Mouse (Mus musculus) heart, embryonic 14.5 days (tissue): ENCODE results near the gene Cwc27. TPM values are rescaled to one million over a fixed set of nuclear protein-coding genes. Genes with fewer than 3 reads are reported as not detected.

Experiments used
- ATAC-seq: fragments of 200-750 bp; cut with Nextera tagmentation; 2 replicates; pipeline ENCODE4 v1.8.0; 2017; ENCODE audit warnings: low read depth, moderate TSS enrichment; ENCODE audit not compliant: insufficient number of reproducible peaks, insufficient read depth, low FRiP score
- H3K27ac ChIP-seq, 2 experiments: fragments of 200-500 bp in 1 of 2; fragments of 300-500 bp in 1 of 2; sonication (generic) in 1 of 2; replicated peaks in 1 of 2; 2 replicates each; pipeline ENCODE4 v1.5.1; 2012 to 2014; ENCODE audit warnings: low read depth in 2 of 2, low read length in 2 of 2, control low read depth in 1 of 2, mild to moderate bottlenecking in 1 of 2, mixed read lengths in 1 of 2; ENCODE audit not compliant: control insufficient read depth in 1 of 2, insufficient read depth in 1 of 2
- H3K27me3 ChIP-seq: fragments of 300-500 bp; sonication (generic); 2 replicates; pipeline ENCODE4 v1.6.1; 2014; ENCODE audit warnings: mild to moderate bottlenecking, low read length, control low read depth; ENCODE audit not compliant: control insufficient read depth, insufficient read depth
- H3K36me3 ChIP-seq: fragments of 300-500 bp; sonication (generic); 2 replicates; pipeline ENCODE4 v1.6.1; 2014; ENCODE audit warnings: mild to moderate bottlenecking, control low read depth, low read length, mixed read lengths; ENCODE audit not compliant: control insufficient read depth, insufficient read depth
- H3K4me1 ChIP-seq, 2 experiments: fragments of 200-500 bp in 1 of 2; fragments of 300-500 bp in 1 of 2; sonication (generic) in 1 of 2; 2 replicates each; pipeline ENCODE4 v1.6.1; 2012 to 2014; ENCODE audit warnings: low read length in 2 of 2, control low read depth in 1 of 2, mixed read lengths in 1 of 2; ENCODE audit not compliant: control insufficient read depth in 2 of 2, insufficient read depth in 2 of 2
- H3K4me2 ChIP-seq: fragments of 300-500 bp; sonication (generic); 2 replicates; pipeline ENCODE4 v1.6.1; 2014; ENCODE audit warnings: mild to moderate bottlenecking, low read length
- H3K4me3 ChIP-seq, 2 experiments: fragments of 200-500 bp in 1 of 2; fragments of 300-500 bp in 1 of 2; sonication (generic) in 1 of 2; 2 replicates each; pipeline ENCODE4 v1.5.1; 2012 to 2014; ENCODE audit warnings: low read length in 2 of 2, mild to moderate bottlenecking in 2 of 2, control low read depth in 1 of 2, low read depth in 1 of 2, moderate library complexity in 1 of 2; ENCODE audit not compliant: control insufficient read depth in 1 of 2, insufficient read depth in 1 of 2
- H3K9ac ChIP-seq: fragments of 300-500 bp; sonication (generic); 2 replicates; pipeline ENCODE4 v1.6.1; 2014; ENCODE audit warnings: mild to moderate bottlenecking, low read length
- H3K9me3 ChIP-seq: fragments of 300-500 bp; sonication (generic); 2 replicates; pipeline ENCODE4 v1.6.1; 2016; ENCODE audit warnings: low read length, control low read depth; ENCODE audit not compliant: control insufficient read depth
- WGBS: fragments of 180-500 bp; shearing (Covaris S2); extraction: QIAGEN DNeasy Blood & Tissue Kit; methylation state at CpG from one replicate; pipeline ENCODE4 v1.1.7; 2014; 5-methylcytosine and 5-hydroxymethylcytosine counted together
- polyA plus RNA-seq: library from polyadenylated mRNA; unstranded; fragments of >200 nt; fragmentation: Nextera tagmentation; extraction: Ambion mirVana; gene quantifications from 2 replicates; pipeline ENCODE4 v1.2.1, GENCODE M21; 2014

Gene Cwc27
- polyA plus RNA-seq, 1 experiment from 2014 or later = 22.6 TPM

DNA sequence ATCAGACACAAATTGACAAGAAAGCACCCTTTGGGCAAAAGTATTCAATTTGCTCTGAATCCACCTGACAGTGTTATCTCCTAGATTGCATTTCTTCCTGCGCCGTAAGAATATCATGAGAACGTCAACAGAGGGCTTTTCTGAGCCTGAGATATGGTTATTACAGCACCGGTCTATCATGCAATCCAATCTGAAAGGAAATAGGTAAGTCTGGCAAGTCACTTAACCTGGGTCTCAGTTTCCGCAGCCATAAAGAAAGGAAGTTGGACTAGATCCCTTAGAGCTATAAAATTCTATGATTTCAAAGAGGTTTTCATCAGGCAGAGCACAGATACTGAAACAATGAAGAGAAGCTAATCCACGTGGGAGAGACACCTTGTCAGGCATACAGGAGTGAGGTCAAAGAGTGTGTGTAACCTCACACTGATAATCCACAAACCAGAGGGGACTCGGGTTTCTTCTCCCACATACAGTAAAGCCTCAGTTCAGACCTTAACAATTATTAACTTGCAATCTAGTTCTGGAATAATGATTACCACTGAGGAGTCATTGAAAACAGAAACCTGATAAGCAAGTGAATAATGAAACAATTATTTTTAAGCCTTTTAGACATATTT is 17.3 kb downstream of the Cwc27 start:
- H3K4me1 ChIP-seq = no peaks in the 10 kb centered on the region
- H3K4me2 ChIP-seq = no peak overlapping the region
- no peak overlapping the region for H3K9ac ChIP-seq
- H3K27ac ChIP-seq = no peak overlapping the region
- H3K36me3 ChIP-seq = peaks cover 60% of the 10 kb centered on the region
- H3K9me3 ChIP-seq = no peaks in the 10 kb centered on the region
- H3K27me3 ChIP-seq = no peaks in the 10 kb centered on the region
- 76% methylated on average over 7 of the region's 7 CpGs for WGBS
- ATAC-seq = no peak
- no peak overlapping the region for H3K4me3 ChIP-seq

DNA sequence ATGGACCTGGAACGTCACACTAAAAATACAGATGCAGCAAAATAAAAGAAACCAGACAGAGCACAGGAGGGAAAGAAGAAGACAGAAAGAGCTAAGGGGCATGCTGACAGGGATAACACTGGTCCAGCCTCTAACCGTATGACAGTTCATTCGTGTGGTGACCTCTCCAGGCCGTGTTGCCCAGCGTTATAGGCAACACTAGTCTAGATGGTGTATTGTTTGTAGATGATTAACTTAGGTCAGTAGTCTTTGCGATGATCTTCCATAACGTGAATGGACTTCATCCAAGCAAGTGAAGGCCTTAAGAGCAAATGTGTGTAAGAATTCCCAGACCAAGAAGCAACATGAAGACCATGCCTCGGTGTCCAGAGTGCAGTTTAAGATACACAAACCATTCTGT is 17.9 kb downstream of the Cwc27 start:
- no peak overlapping the region for H3K27ac ChIP-seq
- H3K4me2 ChIP-seq = no peak overlapping the region
- no peaks in the 10 kb centered on the region for H3K9me3 ChIP-seq
- no peaks in the 10 kb centered on the region for H3K27me3 ChIP-seq
- H3K36me3 ChIP-seq = peaks cover 59% of the 10 kb centered on the region
- H3K4me3 ChIP-seq = no peak overlapping the region
- H3K9ac ChIP-seq = no peak overlapping the region
- no peaks in the 10 kb centered on the region for H3K4me1 ChIP-seq
- WGBS = 92% methylated on average over 8 of the region's 8 CpGs
- ATAC-seq = no peak

DNA sequence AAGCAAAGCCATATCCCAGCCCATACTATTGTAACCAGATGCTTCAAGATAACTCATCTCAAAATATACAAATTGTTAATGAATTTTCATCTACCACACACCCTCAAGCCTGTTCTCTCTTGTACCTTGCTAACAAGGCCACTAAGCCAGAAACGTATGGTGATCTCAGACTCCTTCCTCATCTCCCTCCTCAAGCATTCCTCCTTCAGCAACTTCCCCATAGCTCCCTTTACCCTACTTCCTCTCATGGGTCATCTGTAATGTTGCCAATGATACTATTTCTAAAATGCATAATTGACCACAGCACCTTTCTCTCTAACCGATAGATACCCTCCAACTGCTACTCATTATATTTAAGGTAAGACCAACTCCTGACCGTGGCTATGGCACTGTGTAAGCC is 22.5 kb downstream of the Cwc27 start:
- Histone ChIP-seq H3K4me2 (no peak overlapping the region), H3K27me3 (no peaks in the 10 kb centered on the region), H3K36me3 (peaks cover 44% of the 10 kb centered on the region), H3K27ac (no peak overlapping the region), H3K9me3 (no peaks in the 10 kb centered on the region), H3K4me3 (no peak overlapping the region), H3K4me1 (no peaks in the 10 kb centered on the region), H3K9ac (no peak overlapping the region)
- WGBS = 81% methylated on average over 3 of the region's 3 CpGs
- no peak for ATAC-seq

DNA sequence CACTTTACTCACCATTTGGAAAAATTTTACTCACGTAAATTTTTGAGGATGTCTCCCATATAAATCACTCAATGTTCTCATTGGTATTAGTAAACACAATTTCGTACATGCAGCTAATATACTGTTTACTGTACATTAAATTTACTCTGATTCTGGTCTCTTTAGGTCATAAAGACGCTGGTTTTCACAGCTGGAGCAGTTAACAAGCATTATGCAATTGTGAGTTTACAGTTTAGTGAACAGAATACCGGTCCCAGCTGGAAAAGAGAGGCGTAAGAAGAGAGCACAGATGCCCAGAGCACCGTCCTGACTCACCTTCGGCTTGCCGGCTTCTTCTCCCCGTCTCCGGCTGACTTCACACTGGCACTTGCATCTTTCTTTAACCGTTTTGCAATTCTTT is 24.8 kb downstream of the Cwc27 start, which contains the start of gene Srek1ip1:
Gene Srek1ip1, plus strand, starts transcription at position 301 of the 400 bp plus-strand sequence.
- H3K4me2 ChIP-seq = no peak within 1 kb of the TSS
- no peak within 1 kb of the TSS for H3K27ac ChIP-seq
- H3K4me1 ChIP-seq = no peaks in the 10 kb centered on the region
- WGBS = 89% methylated on average over 11 of the region's 11 CpGs
- no peak for ATAC-seq
- H3K9me3 ChIP-seq = no peaks in the 10 kb centered on the region
- H3K27me3 ChIP-seq = no peaks in the 10 kb centered on the region
- H3K4me3 ChIP-seq = no peak within 1 kb of the TSS
- H3K36me3 ChIP-seq = peaks cover 39% of the 10 kb centered on the region
- H3K9ac ChIP-seq = no peak within 1 kb of the TSS

DNA sequence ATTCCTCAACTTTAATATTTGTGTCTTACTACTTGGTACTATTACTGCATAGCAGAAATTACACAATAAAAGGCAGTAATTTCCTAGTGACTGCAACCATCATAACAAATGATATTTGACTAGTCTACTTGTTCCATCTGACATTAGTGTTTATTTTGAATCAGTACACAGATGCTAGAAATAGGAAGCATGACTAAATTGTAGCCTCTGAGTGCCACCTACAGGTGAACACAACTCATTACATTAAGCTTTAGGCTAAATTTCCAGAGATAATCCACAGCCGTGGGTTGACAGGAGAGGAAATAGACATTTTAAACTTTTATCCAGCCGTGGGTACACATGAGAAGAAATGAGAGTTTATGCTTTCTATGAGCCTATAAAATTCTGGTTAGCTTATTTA is 27.3 kb downstream of the Cwc27 start:
- H3K36me3 ChIP-seq = peaks cover 26% of the 10 kb centered on the region
- H3K9me3 ChIP-seq = no peaks in the 10 kb centered on the region
- WGBS = 11% methylated on average over 2 of the region's 2 CpGs
- H3K27ac ChIP-seq = no peak overlapping the region
- H3K27me3 ChIP-seq = no peaks in the 10 kb centered on the region
- no peak for ATAC-seq
- no peak overlapping the region for H3K4me2 ChIP-seq
- H3K9ac ChIP-seq = no peak overlapping the region
- no peak overlapping the region for H3K4me3 ChIP-seq
- no peaks in the 10 kb centered on the region for H3K4me1 ChIP-seq

DNA sequence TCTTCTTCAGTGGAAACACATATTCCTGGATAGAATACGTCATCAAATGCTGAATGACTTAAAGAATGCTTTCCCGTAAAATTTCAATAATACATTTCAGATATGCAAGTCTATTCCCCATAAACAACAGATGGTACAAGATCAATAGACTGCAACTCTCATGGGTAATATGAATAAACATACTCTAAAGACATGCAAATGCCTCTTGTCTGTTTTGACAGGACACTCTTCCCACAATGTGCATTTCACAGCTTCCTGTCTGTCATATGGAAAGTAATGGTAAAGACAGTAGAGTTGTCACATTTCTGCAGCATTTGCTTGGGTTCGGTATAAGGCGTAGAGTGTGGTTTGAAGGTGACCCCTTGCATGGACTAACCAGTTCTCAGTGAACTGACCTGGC is 29.7 kb downstream of the Cwc27 start:
- Histone ChIP-seq H3K27me3 (no peaks in the 10 kb centered on the region), H3K4me2 (no peak overlapping the region), H3K27ac (no peak overlapping the region), H3K4me3 (no peak overlapping the region), H3K9me3 (peaks cover 9% of the 10 kb centered on the region; the same call in 1 of the 2 replicates), H3K36me3 (peaks cover 35% of the 10 kb centered on the region), H3K9ac (no peak overlapping the region), H3K4me1 (no peaks in the 10 kb centered on the region)
- 92% methylated on average over 4 of the region's 4 CpGs for WGBS
- ATAC-seq = no peak

DNA sequence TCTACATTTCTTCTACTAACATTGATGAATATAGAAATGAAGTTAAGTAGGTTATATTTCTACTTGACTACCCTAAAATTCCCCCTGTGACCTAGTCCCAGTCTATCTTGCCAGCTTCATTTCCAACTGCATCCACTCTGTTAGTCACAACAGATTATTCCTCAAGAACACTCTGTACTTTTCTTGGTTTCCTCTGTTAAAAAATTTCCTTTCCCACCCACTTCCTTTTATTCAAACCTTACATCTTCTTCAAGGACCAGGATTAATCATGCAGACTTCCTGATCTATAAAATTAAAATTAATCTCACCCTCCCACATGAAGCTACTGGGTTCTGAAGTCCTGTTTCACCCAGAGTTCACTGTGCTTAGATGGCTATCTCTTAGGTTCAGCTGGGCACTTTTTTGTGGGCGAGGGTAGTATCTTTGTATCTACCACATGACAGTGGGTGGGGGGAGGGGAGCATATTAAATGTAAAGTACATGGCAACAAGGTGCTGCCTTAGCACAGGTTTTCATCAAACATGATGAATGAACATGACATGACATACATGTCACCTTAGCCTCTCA is 37.8 kb downstream of the Cwc27 start:
- H3K9me3 ChIP-seq = peaks cover 12% of the 10 kb centered on the region; the same call in 1 of the 2 replicates
- no peaks in the 10 kb centered on the region for H3K27me3 ChIP-seq
- H3K4me3 ChIP-seq = no peak overlapping the region
- no peak overlapping the region for H3K27ac ChIP-seq
- WGBS = 51% methylated on average over 1 of the region's 1 CpGs
- H3K4me1 ChIP-seq = no peaks in the 10 kb centered on the region
- H3K4me2 ChIP-seq = no peak overlapping the region
- H3K9ac ChIP-seq = no peak overlapping the region
- ATAC-seq = no peak
- peaks cover 20% of the 10 kb centered on the region for H3K36me3 ChIP-seq

DNA sequence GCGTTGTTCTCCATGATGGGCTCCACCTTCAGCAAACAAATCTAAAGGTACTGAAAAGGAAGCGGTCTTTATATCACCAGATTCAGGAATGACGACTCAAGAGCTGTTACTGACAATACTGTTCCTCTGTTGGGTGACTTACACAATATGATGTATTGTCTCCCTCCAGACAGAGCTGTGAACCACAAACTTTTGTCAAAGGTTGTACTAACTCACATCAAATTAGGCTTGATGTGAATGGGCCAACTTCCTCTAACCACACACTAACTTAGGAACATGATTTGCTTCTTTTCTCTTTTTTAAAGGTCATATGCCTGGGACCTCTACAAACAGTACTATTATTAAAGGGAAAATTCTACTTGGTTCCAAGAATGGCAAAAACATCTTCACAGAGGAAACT is 53.7 kb downstream of the Cwc27 start:
- Histone ChIP-seq H3K4me3 (no peak overlapping the region), H3K27ac (0 out of 4 replicates have a peak overlapping the region, but pooled peaks of 1 of the 2 experiments have one; percentile 9), H3K36me3 (no peaks in the 10 kb centered on the region), H3K9ac (no peak overlapping the region), H3K4me1 (peaks cover 0 to 3% of the 10 kb centered on the region in 2 experiments; a peak in 2 of 4 replicates), H3K27me3 (no peaks in the 10 kb centered on the region), H3K9me3 (no peaks in the 10 kb centered on the region), H3K4me2 (no peak overlapping the region)
- WGBS = 76% methylated on average over 3 of the region's 3 CpGs
- ATAC-seq = no peak
